ENCODE assay signal across 14 mouse cellular contexts in the genomic region with DNA sequence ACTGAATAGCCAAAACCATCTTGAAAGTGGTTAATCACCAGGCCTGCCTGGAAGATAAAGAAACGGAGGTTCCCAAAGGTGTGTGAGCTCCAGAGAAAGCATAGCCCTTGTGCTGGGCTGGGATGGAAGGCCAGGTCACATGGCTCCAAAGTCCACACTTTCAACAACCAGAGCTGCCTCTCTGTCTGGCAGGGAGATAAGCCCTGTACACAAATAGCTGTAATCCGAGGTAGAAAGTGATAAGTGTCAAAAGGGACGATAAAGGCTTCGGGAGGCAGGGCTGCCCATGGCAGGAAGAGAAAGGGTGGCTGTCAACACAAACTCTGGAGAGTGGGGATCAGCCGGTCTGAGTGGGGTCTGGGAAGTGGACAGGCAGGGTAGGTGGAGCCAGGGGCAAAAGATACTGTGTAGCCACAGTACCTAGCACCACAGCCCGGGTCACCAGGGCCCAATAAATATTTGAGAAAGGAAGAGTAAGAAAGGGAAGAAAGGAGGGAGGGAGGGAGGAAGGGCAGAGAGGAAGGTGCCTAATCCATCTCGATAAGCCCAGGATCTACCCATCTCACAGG. TPM values are rescaled to one million over a fixed set of nuclear protein-coding genes. Genes with fewer than 3 reads are reported as not detected.
DNase-seq lines count a peak whose midpoint lies in the region; ATAC-seq lines count a peak whose summit lies in the region.
"Had no signal": no experiment of that assay in that cellular context is flagged by ENCODE, and none has a peak within 500 bp of the region (broad histone marks: within the 10 kb centered on the region; RNA-seq: fewer than 3 reads in every experiment).

No protein-coding gene starts in this region.

- peak; percentile 48 for ATAC-seq in heart, embryonic 13.5 days (ENCODE audit: extremely low read depth, insufficient number of reproducible peaks, low FRiP score, low TSS enrichment)
- 0 out of 2 replicates have a peak, but pooled peaks have one; percentile 7 for ATAC-seq in kidney, embryonic 14.5 days (ENCODE audit: low FRiP score, low TSS enrichment)
- ATAC-seq in liver, embryonic 15.5 days (ENCODE audit: insufficient read depth): peak; percentile 60
- no peak for ATAC-seq in erythroid progenitor cell, adult 5-6 weeks (replicated peaks; ENCODE audit: low FRiP score, poor library complexity, severe bottlenecking)

- H3K9ac ChIP-seq in heart, embryonic 13.5 days: peak overlapping the region; percentile 48; the same call in 1 of the 2 replicates
- H3K9ac ChIP-seq in kidney, embryonic 14.5 days (ENCODE audit: low read depth, low read length): 0 out of 2 replicates have a peak overlapping the region, but pooled peaks have one; percentile 18
- no peak overlapping the region for H3K9ac ChIP-seq in liver, embryonic 15.5 days
- H3K9ac ChIP-seq: limb, embryonic 12.5 days had no signal

- no peaks in the 10 kb centered on the region for H3K36me3 ChIP-seq in heart, embryonic 10.5 days
- no peaks in the 10 kb centered on the region for H3K36me3 ChIP-seq in heart, embryonic 13.5 days
- H3K36me3 ChIP-seq in kidney, embryonic 14.5 days (ENCODE audit: control insufficient read depth, insufficient read depth, low read length): no peaks in the 10 kb centered on the region
- no peaks in the 10 kb centered on the region for H3K36me3 ChIP-seq in liver, embryonic 15.5 days (replicated peaks)
- H3K36me3 ChIP-seq: G1E; limb, embryonic 12.5 days had no signal

- 4% methylated on average over 7 of the region's 7 CpGs for WGBS in heart, embryonic 10.5 days
- WGBS in heart, embryonic 13.5 days: under 1% methylated on average over 7 of the region's 7 CpGs
- 28% methylated on average over 7 of the region's 7 CpGs for WGBS in kidney, embryonic 14.5 days
- WGBS in liver, embryonic 15.5 days (ENCODE audit: insufficient replicate concordance): 6% methylated on average over 7 of the region's 7 CpGs

- H3K4me1 ChIP-seq in heart, embryonic 10.5 days: peaks cover 92% of the 10 kb centered on the region
- peaks cover 67% of the 10 kb centered on the region for H3K4me1 ChIP-seq in heart, embryonic 13.5 days
- peaks cover 44% of the 10 kb centered on the region for H3K4me1 ChIP-seq in kidney, embryonic 14.5 days (ENCODE audit: control insufficient read depth, insufficient read depth, low read length)
- peaks cover 53% of the 10 kb centered on the region for H3K4me1 ChIP-seq in liver, embryonic 15.5 days (replicated peaks)

- DNase-seq in heart, embryonic 10.5 days (ENCODE audit: low spot score): no peak
- no peak for DNase-seq in frontal cortex, postnatal 25 days (ENCODE audit: low spot score in 2 of 2)
- no peak for DNase-seq in adrenal gland, postnatal 4 days (ENCODE audit: low spot score in 2 of 2)
- DNase-seq: adrenal gland, adult 8-10 months; gastrocnemius, postnatal 14 days; right cerebral cortex, adult 18-20 months; thymus, postnatal 14 days had no signal

- no peaks in the 10 kb centered on the region for H3K9me3 ChIP-seq in heart, embryonic 10.5 days
- no peaks in the 10 kb centered on the region for H3K9me3 ChIP-seq in heart, embryonic 13.5 days
- no peaks in the 10 kb centered on the region for H3K9me3 ChIP-seq in kidney, embryonic 14.5 days (ENCODE audit: control insufficient read depth, low read length)
- no peaks in the 10 kb centered on the region for H3K9me3 ChIP-seq in liver, embryonic 15.5 days (replicated peaks)
- H3K9me3 ChIP-seq: limb, embryonic 12.5 days had no signal

- H3K27me3 ChIP-seq in heart, embryonic 10.5 days (ENCODE audit: insufficient read depth, poor library complexity, severe bottlenecking): no peaks in the 10 kb centered on the region
- H3K27me3 ChIP-seq in heart, embryonic 13.5 days (replicated peaks): no peaks in the 10 kb centered on the region
- no peaks in the 10 kb centered on the region for H3K27me3 ChIP-seq in kidney, embryonic 14.5 days (ENCODE audit: control insufficient read depth, insufficient read depth, low read length)
- H3K27me3 ChIP-seq in liver, embryonic 15.5 days: peaks cover 35% of the 10 kb centered on the region
- H3K27me3 ChIP-seq: limb, embryonic 12.5 days had no signal

- H3K4me2 ChIP-seq in heart, embryonic 13.5 days: peak overlapping the region; percentile 30
- H3K4me2 ChIP-seq in kidney, embryonic 14.5 days (replicated peaks; ENCODE audit: low read depth, low read length): no peak overlapping the region; the same call in 1 of the 2 replicates
- peak overlapping the region; percentile 29 for H3K4me2 ChIP-seq in liver, embryonic 15.5 days
- H3K4me2 ChIP-seq: limb, embryonic 12.5 days had no signal

- H3K4me3 ChIP-seq in heart, embryonic 10.5 days: peak overlapping the region; percentile 5; the same call in 1 of the 2 replicates
- no peak overlapping the region for H3K4me3 ChIP-seq in heart, embryonic 13.5 days
- no peak overlapping the region for H3K4me3 ChIP-seq in kidney, embryonic 14.5 days (ENCODE audit: low read length)
- 0 out of 2 replicates have a peak overlapping the region, but pooled peaks have one; percentile 14 for H3K4me3 ChIP-seq in liver, embryonic 15.5 days (replicated peaks)
- H3K4me3 ChIP-seq: limb, embryonic 12.5 days; myocyte had no signal

- H3K27ac ChIP-seq in heart, embryonic 10.5 days: peak overlapping the region; percentile 79
- peak overlapping the region; percentile 86 for H3K27ac ChIP-seq in heart, embryonic 13.5 days (replicated peaks)
- H3K27ac ChIP-seq in kidney, embryonic 14.5 days (ENCODE audit: low read depth, low read length): peak overlapping the region; percentile 84; the same call in 1 of the 2 replicates
- H3K27ac ChIP-seq in liver, embryonic 15.5 days (replicated peaks): peak overlapping the region; percentile 80

RNA-seq across cellular contexts. Expression of a gene that starts 7.8 kb away (rescaled TPM):
- polyA plus RNA-seq in heart, embryonic 10.5 days (2016; fragmentation: Nextera tagmentation; extraction: Ambion mirVana): 38.1 and 45.8 TPM in 2 replicates
- 25.1 and 25.7 TPM in 2 replicates for polyA plus RNA-seq in heart, embryonic 13.5 days (2015; fragmentation: Nextera tagmentation; extraction: Ambion mirVana)
- 43.3 and 57.3 TPM in 2 replicates for polyA plus RNA-seq in kidney, embryonic 14.5 days (2014; fragmentation: Nextera tagmentation; extraction: Ambion mirVana)
- 4.3 and 4.9 TPM in 2 replicates for polyA plus RNA-seq in liver, embryonic 15.5 days (2015; fragmentation: Nextera tagmentation; extraction: Ambion mirVana)
- total RNA-seq in erythroid progenitor cell, adult 5-6 weeks (2015; ENCODE audit: low replicate concordance): 20.9 and 36.0 TPM in 2 replicates
- 4.0 and 4.6 TPM in 2 replicates for total RNA-seq in erythroid progenitor cell, adult 5-6 weeks (2017; ENCODE audit: low replicate concordance)
- total RNA-seq in adrenal gland, postnatal 4 days (2021): 100 to 1,000 TPM; 105 to 122 TPM

Comparison
In these comparisons a context has a peak if more than half of its experiments do, and no peak if none do; other contexts are left out.
1. H3K4me3 ChIP-seq: peak in heart, embryonic 10.5 days (single experiment) and liver, embryonic 15.5 days (single experiment); none in heart, embryonic 13.5 days (single experiment) and kidney, embryonic 14.5 days (single experiment).
2. Peak in every context shown above with its lines, with median percentiles within 50 percentile points of each other: H3K27ac ChIP-seq.